Mouse (Mus musculus): ENCODE measurements around the gene Serhl. TPM values are rescaled to one million over a fixed set of nuclear protein-coding genes. Genes with fewer than 3 reads are reported as not detected.

The Serhl gene
- total and polyA plus RNA-seq, 3 experiments, result 52.0 to 123 (median 59.5) TPM

DNA sequence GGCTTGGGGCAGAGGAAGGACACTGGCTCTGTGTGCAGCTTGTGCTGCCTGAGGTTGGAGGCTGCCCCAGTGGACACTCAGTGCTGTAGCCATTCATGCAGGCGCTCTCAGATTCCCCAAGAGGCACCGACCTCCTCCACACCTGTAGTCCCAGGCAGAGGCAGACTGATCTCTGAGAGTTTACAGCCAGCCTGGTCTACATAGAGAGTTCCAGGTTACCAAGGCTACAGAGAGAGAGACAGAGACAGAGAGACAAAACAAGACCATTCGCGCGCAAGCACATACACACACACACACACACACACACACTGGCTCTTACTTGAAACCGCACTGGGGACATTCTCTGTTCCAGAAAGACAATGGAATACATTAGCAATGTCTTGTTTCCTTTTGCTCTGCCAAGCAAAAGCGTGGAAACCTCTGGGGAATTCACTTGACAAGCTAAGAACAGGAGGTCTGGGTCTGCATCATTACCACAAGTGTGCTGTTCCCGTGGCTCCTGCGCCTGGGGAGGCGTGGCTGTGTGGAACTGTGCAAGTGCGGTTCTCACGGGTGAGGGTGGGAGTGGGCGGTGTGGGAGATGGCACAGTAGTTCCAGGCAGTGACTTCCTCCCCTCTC is 5.2 kb upstream of the Serhl start:
- H3K9me3 ChIP-seq (replicated peaks; ENCODE audit: low read length), result no peaks in the 10 kb centered on the region
- no peaks in the 10 kb centered on the region for H3K27me3 ChIP-seq (replicated peaks)
- peaks cover 27 to 75% of the 10 kb centered on the region in 2 experiments for H3K4me1 ChIP-seq (ENCODE audit: control insufficient read depth in 1 of 2, insufficient read depth in 2 of 2)
- dilution Hi-C loops (cut with MboI; ENCODE audit: extremely low pct_ligation_motif_present, extremely low pct_unique_long_range_greater_than_20kb, low sequenced_read_pairs) (no loop called here), in situ Hi-C loops (cut with MboI; ENCODE audit: low pct_ligation_motif_present, low pct_unique_long_range_greater_than_20kb, low sequenced_read_pairs) (loop anchor here (25.0 kb wide), 1 partner anchor 822 kb away; the partner anchor contains the start of genes 1500009C09Rik and Sept3)
- H3K4me2 ChIP-seq (ENCODE audit: insufficient read depth, low read depth, poor library complexity, severe bottlenecking), result no peak overlapping the region
- DNase-seq (ENCODE audit: extremely low read depth), result no peak
- H3K4me3 ChIP-seq (replicated peaks in 1 of 3; ENCODE audit: low read depth in 2 of 3, low read length in 2 of 3, poor library complexity in 1 of 3), result no peak overlapping the region
- H3K9ac ChIP-seq (ENCODE audit: insufficient read depth, low read depth), result no peak overlapping the region
- H3K36me3 ChIP-seq (replicated peaks in 1 of 2; ENCODE audit: control insufficient read depth in 1 of 2, insufficient read depth in 1 of 2, low read length in 1 of 2), result no peaks in the 10 kb centered on the region
- no peak for TF ChIP-seq NRF1 (IDR thresholded peaks at IDR 0.05; ENCODE audit: low read depth, low read length)
- no peak overlapping the region for H3K27ac ChIP-seq (ENCODE audit: insufficient read depth, low read depth)
- no peaks in the 10 kb centered on the region for H3K79me2 ChIP-seq (replicated peaks; ENCODE audit: control insufficient read depth, extremely low read depth, insufficient read depth, poor library complexity, severe bottlenecking)

DNA sequence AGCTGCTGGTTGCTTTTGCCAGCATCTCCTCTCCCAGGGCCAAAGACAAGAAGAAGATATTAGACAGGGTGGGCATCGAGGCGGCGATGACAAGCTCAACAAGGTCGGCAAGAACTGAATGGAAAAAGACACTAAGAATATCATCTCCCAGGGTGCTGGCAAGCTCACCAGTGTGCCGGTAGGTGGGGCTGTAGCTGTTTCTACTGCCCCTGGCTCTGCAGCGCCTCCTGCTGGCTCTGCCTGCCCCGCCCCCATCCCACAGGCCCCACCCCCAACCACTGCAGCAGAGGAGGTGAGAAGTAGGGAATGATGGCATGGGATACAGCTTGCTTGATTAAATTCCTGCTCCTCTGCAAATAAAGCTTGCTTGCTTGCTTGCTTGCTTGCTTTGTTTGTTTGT is 3.4 kb upstream of the Serhl start:
- H3K27ac ChIP-seq (ENCODE audit: insufficient read depth, low read depth), result no peak overlapping the region
- H3K9ac ChIP-seq (ENCODE audit: insufficient read depth, low read depth), result no peak overlapping the region
- H3K36me3 ChIP-seq (replicated peaks in 1 of 2; ENCODE audit: control insufficient read depth in 1 of 2, insufficient read depth in 1 of 2, low read length in 1 of 2), result no peaks in the 10 kb centered on the region
- dilution Hi-C loops (cut with MboI; ENCODE audit: extremely low pct_ligation_motif_present, extremely low pct_unique_long_range_greater_than_20kb, low sequenced_read_pairs) (no loop called here), in situ Hi-C loops (cut with MboI; ENCODE audit: low pct_ligation_motif_present, low pct_unique_long_range_greater_than_20kb, low sequenced_read_pairs) (loop anchor here (25.0 kb wide), 1 partner anchor 824 kb away; the partner anchor contains the start of genes 1500009C09Rik and Sept3)
- peak; percentile 77 for DNase-seq (ENCODE audit: extremely low read depth)
- H3K4me3 ChIP-seq (replicated peaks in 1 of 3; ENCODE audit: low read depth in 2 of 3, low read length in 2 of 3, poor library complexity in 1 of 3), result no peak overlapping the region
- H3K27me3 ChIP-seq (replicated peaks), result no peaks in the 10 kb centered on the region
- no peaks in the 10 kb centered on the region for H3K9me3 ChIP-seq (replicated peaks; ENCODE audit: low read length)
- H3K4me1 ChIP-seq (ENCODE audit: control insufficient read depth in 1 of 2, insufficient read depth in 2 of 2), result peaks cover 25 to 71% of the 10 kb centered on the region in 2 experiments
- no peaks in the 10 kb centered on the region for H3K79me2 ChIP-seq (replicated peaks; ENCODE audit: control insufficient read depth, extremely low read depth, insufficient read depth, poor library complexity, severe bottlenecking)
- peak overlapping the region; percentile 53; the same call in 1 of the 2 replicates for H3K4me2 ChIP-seq (ENCODE audit: insufficient read depth, low read depth, poor library complexity, severe bottlenecking)
- TF ChIP-seq MAFK (IDR thresholded peaks at IDR 0.05; ENCODE audit: insufficient replicate concordance, low read length), result no peak
- no peak for TF ChIP-seq HCFC1 (IDR thresholded peaks at IDR 0.05; ENCODE audit: low read depth, low read length)
- peak; percentile 94 for TF ChIP-seq CHD2 (IDR thresholded peaks at IDR 0.05; ENCODE audit: low read length)
- TF ChIP-seq MEF2A (IDR thresholded peaks at IDR 0.05; ENCODE audit: borderline replicate concordance, low read depth, low read length), result peak; percentile 27; the same call in 1 of the 2 replicates
- TF ChIP-seq KAT2A (IDR thresholded peaks at IDR 0.05; ENCODE audit: insufficient replicate concordance, low read length), result no peak
- TF ChIP-seq ZKSCAN1 (IDR thresholded peaks at IDR 0.05; ENCODE audit: borderline replicate concordance, low read depth, low read length), result no peak
- TF ChIP-seq MYC (IDR thresholded peaks at IDR 0.05; ENCODE audit: low read depth, low read length), result no peak
- no peak for TF ChIP-seq SIN3A (IDR thresholded peaks at IDR 0.05; ENCODE audit: low read length)
- TF ChIP-seq UBTF (IDR thresholded peaks at IDR 0.05; ENCODE audit: low read depth, low read length), result no peak
- TF ChIP-seq ZMIZ1 (IDR thresholded peaks at IDR 0.05; ENCODE audit: low read depth, low read length), result no peak
- TF ChIP-seq MAX (IDR thresholded peaks at IDR 0.05; ENCODE audit: low read length), result no peak
- peak; percentile 67; the same call in 1 of the 2 replicates for TF ChIP-seq NELFE (IDR thresholded peaks at IDR 0.05; ENCODE audit: low read depth, low read length)
- TF ChIP-seq GABPA (IDR thresholded peaks at IDR 0.05; ENCODE audit: insufficient replicate concordance, low read depth, low read length), result no peak
- TF ChIP-seq E2F4 (IDR thresholded peaks at IDR 0.05; ENCODE audit: insufficient replicate concordance, low read depth, low read length), result no peak
- TF ChIP-seq JUN (IDR thresholded peaks at IDR 0.05; ENCODE audit: insufficient read depth, low read depth, low read length), result no peak
- no peak for TF ChIP-seq RCOR1 (conservative IDR thresholded peaks at IDR 0.05; ENCODE audit: low read depth, low read length)
- peak; percentile 64 for TF ChIP-seq RAD21 (IDR thresholded peaks at IDR 0.05; ENCODE audit: low read depth, low read length)
- no peak for TF ChIP-seq POLR2A (IDR thresholded peaks at IDR 0.05; ENCODE audit: low read depth, low read length)
- TF ChIP-seq ZNF384 (IDR thresholded peaks at IDR 0.05; ENCODE audit: low read depth, low read length), result 0 out of 2 replicates have a peak, but pooled peaks have one; percentile 26
- peak; percentile 82 for TF ChIP-seq SMC3 (IDR thresholded peaks at IDR 0.05; ENCODE audit: low read depth, low read length)
- no peak for TF ChIP-seq NRF1 (IDR thresholded peaks at IDR 0.05; ENCODE audit: low read depth, low read length)
- 0 out of 2 replicates have a peak, but pooled peaks have one; percentile 8 for TF ChIP-seq ZC3H11A (IDR thresholded peaks at IDR 0.05; ENCODE audit: low read depth, low read length)
- no peak for TF ChIP-seq JUND (conservative IDR thresholded peaks at IDR 0.05; ENCODE audit: low read depth, low read length)
- TF ChIP-seq BHLHE40 (IDR thresholded peaks at IDR 0.05; ENCODE audit: low read depth, low read length), result 0 out of 2 replicates have a peak, but pooled peaks have one; percentile 12
- TF ChIP-seq PAX5 (IDR thresholded peaks at IDR 0.05; ENCODE audit: low read length), result no peak
- TF ChIP-seq TCF12 (IDR thresholded peaks at IDR 0.05; ENCODE audit: low read depth, low read length), result peak; percentile 43; the same call in 1 of the 2 replicates
- TF ChIP-seq USF2 (conservative IDR thresholded peaks at IDR 0.05; ENCODE audit: low read depth, low read length), result no peak
- peak in 1 of 2 experiments; percentile 99; a peak in 2 of 4 replicates for TF ChIP-seq CTCF (conservative IDR thresholded peaks at IDR 0.05 in 1 of 2, IDR thresholded peaks at IDR 0.05 in 1 of 2; ENCODE audit: low read depth in 2 of 2, low read length in 2 of 2)
- no peak for TF ChIP-seq CHD1 (IDR thresholded peaks at IDR 0.05; ENCODE audit: low read depth, low read length)
- TF ChIP-seq POLR2AphosphoS2 (IDR thresholded peaks at IDR 0.05; ENCODE audit: low read depth, low read length), result no peak
- TF ChIP-seq MAZ (IDR thresholded peaks at IDR 0.05; ENCODE audit: low read depth, low read length), result 0 out of 2 replicates have a peak, but pooled peaks have one; percentile 65
- no peak for TF ChIP-seq EP300 (IDR thresholded peaks at IDR 0.05; ENCODE audit: low read length)

Data from CH12.LX (cell line).